Mouse (Mus musculus): ENCODE results near the gene Fibp. TPM values are rescaled to one million over a fixed set of nuclear protein-coding genes. Genes with fewer than 3 reads are reported as not detected.

Gene Fibp
- polyA plus RNA-seq, 1 experiment from 2014 or later: 25.9 TPM

DNA sequence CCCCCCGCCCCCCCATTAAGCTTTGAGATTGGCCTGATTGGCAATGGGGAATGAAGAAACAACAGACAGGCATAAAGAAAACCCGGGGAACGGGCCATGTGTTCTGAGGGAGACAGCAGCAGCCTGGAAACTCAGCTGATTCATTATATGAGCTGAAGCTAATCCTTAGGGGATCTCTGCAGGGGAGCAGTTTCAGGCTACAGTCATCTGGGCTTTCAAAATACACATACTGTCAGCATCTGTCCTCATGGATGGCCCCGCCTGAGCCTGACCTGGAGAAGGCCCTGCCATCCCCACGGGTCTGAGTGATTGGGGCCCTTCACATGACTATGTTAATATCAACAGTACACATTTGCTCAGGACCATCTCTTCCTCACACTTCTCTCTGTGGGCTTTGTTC, 11.4 kb downstream of the Fibp start:
- ATAC-seq (ENCODE audit: low read depth): no peak
- WGBS (ENCODE audit: insufficient replicate concordance): 50% methylated on average over 5 of the region's 5 CpGs
- Histone ChIP-seq H3K27me3 (ENCODE audit: control insufficient read depth, insufficient read depth, low read depth, low read length) (peaks cover 31% of the 10 kb centered on the region), H3K4me2 (ENCODE audit: low read depth, low read length) (no peak overlapping the region), H3K9me3 (replicated peaks; ENCODE audit: control insufficient read depth, low read length) (no peaks in the 10 kb centered on the region), H3K4me1 (ENCODE audit: control insufficient read depth, low read depth, low read length) (peaks cover 8% of the 10 kb centered on the region), H3K9ac (ENCODE audit: low read depth, low read length) (no peak overlapping the region), H3K4me3 (ENCODE audit: low read depth, low read length) (no peak overlapping the region), H3K27ac (ENCODE audit: low read length) (no peak overlapping the region), H3K36me3 (ENCODE audit: control insufficient read depth, insufficient read depth) (no peaks in the 10 kb centered on the region)

DNA sequence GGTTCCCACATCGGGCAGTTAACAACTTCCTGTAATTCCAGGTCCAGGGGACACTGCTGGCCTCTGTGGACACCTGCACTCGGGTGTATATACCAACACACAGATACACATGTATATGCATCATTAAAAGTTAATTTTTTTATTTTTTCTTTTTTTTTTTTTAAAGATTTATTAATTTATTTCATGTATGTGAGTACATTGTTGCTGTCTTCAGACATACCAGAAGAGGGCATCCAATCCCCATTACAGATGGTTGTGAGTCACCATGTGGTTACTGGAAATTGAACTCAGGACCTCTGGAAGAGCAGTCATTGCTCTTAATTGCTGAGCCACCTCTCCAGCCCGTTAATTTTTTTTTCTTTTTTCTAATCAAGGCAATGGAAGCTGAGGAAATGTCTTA, 12.4 kb downstream of the Fibp start:
- ATAC-seq (ENCODE audit: low read depth): no peak
- Histone ChIP-seq H3K9ac (ENCODE audit: low read depth, low read length) (no peak overlapping the region), H3K36me3 (ENCODE audit: control insufficient read depth, insufficient read depth) (no peaks in the 10 kb centered on the region), H3K4me3 (ENCODE audit: low read depth, low read length) (no peak overlapping the region), H3K27ac (ENCODE audit: low read length) (no peak overlapping the region), H3K27me3 (ENCODE audit: control insufficient read depth, insufficient read depth, low read depth, low read length) (peaks cover 31% of the 10 kb centered on the region), H3K4me1 (ENCODE audit: control insufficient read depth, low read depth, low read length) (peaks cover 8% of the 10 kb centered on the region), H3K4me2 (ENCODE audit: low read depth, low read length) (no peak overlapping the region), H3K9me3 (replicated peaks; ENCODE audit: control insufficient read depth, low read length) (no peaks in the 10 kb centered on the region)
- WGBS (ENCODE audit: insufficient replicate concordance): 60% methylated on average over 3 of the region's 3 CpGs

DNA sequence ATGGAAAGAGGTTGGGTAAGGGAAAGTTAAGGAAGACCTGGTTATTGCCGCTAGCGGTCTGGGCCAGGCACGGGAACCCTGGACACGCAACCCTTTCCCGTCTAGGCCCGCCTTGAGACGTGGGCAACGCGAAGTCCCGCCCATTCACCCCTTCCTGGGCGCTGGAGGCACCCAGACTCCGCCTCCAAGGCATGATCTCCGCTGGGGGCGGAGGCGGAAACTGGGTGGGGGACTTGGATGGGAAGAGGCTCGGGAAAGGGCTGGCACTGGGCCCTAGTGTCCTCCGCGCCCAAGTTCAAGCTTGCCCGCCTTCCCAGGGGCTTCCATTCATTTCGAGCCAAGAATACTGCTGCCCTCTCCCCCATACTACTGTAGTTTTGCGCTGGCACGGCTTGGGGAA, 13.3 kb downstream of the Fibp start, which contains the start of gene Efemp2:
Gene Efemp2 (plus strand): TSS at position 235 of the 400 bp plus-strand sequence.
- WGBS (ENCODE audit: insufficient replicate concordance): 5% methylated on average over 22 of the region's 22 CpGs
- Histone ChIP-seq H3K27me3 (ENCODE audit: control insufficient read depth, insufficient read depth, low read depth, low read length) (peaks cover 31% of the 10 kb centered on the region), H3K36me3 (ENCODE audit: control insufficient read depth, insufficient read depth) (no peaks in the 10 kb centered on the region), H3K9me3 (replicated peaks; ENCODE audit: control insufficient read depth, low read length) (no peaks in the 10 kb centered on the region), H3K4me1 (ENCODE audit: control insufficient read depth, low read depth, low read length) (peaks cover 8% of the 10 kb centered on the region), H3K27ac (ENCODE audit: low read length) (no peak within 1 kb of the TSS), H3K4me3 (ENCODE audit: low read depth, low read length) (peak within 1 kb of the TSS; percentile 54), H3K9ac (ENCODE audit: low read depth, low read length) (peak within 1 kb of the TSS; percentile 53), H3K4me2 (ENCODE audit: low read depth, low read length) (peak within 1 kb of the TSS; percentile 69)
- peak; percentile 63 for ATAC-seq (ENCODE audit: low read depth)

DNA sequence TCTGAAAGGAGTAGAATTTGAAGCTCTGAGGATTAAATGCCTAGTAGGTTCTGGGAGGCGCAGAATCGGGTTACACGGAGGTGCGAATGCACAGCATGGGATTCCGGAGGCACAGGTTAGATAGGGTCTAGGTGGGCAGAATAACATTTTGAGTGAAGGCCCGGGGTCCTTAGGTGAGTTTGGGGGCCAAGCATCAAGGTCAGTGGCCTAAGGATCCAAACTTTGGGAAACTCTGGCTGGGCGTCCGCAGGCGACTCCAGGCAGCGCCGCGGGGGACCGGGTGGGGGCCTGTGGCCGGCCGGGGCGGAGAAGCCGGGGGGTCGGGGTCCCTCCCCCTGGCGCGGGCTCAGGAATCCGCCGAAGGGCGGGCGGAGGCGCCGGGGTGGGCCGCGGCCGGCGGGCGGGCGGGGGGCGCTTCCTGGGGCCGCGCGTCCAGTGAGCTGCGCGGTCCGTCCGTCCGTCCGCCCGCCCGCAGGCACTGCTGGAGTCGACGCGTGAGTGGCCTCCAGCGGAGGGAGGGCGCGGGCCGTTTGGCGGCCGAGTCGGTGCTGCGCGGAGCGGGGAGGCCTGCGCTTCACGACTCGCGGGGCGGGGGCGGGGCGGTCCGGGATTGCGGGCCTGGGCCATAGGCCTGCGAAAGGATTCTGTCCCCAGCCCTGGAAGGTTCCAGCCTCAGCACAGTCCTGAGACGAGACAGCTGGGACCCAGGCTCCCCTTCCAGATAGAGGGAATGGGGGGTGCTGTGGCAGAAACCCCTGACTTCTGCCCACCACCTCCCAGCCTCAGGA, 14.1 kb downstream of the Fibp start:
- H3K27me3 ChIP-seq (ENCODE audit: control insufficient read depth, insufficient read depth, low read depth, low read length): peaks cover 31% of the 10 kb centered on the region
- ATAC-seq (ENCODE audit: low read depth): peak; percentile 42
- peak overlapping the region; percentile 54 for H3K4me3 ChIP-seq (ENCODE audit: low read depth, low read length)
- no peaks in the 10 kb centered on the region for H3K36me3 ChIP-seq (ENCODE audit: control insufficient read depth, insufficient read depth)
- H3K9ac ChIP-seq (ENCODE audit: low read depth, low read length): peak overlapping the region; percentile 53
- peaks cover 8% of the 10 kb centered on the region for H3K4me1 ChIP-seq (ENCODE audit: control insufficient read depth, low read depth, low read length)
- peak overlapping the region; percentile 69 for H3K4me2 ChIP-seq (ENCODE audit: low read depth, low read length)
- H3K27ac ChIP-seq (ENCODE audit: low read length): no peak overlapping the region
- no peaks in the 10 kb centered on the region for H3K9me3 ChIP-seq (replicated peaks; ENCODE audit: control insufficient read depth, low read length)
- WGBS (ENCODE audit: insufficient replicate concordance): 2% methylated on average over 57 of the region's 68 CpGs

DNA sequence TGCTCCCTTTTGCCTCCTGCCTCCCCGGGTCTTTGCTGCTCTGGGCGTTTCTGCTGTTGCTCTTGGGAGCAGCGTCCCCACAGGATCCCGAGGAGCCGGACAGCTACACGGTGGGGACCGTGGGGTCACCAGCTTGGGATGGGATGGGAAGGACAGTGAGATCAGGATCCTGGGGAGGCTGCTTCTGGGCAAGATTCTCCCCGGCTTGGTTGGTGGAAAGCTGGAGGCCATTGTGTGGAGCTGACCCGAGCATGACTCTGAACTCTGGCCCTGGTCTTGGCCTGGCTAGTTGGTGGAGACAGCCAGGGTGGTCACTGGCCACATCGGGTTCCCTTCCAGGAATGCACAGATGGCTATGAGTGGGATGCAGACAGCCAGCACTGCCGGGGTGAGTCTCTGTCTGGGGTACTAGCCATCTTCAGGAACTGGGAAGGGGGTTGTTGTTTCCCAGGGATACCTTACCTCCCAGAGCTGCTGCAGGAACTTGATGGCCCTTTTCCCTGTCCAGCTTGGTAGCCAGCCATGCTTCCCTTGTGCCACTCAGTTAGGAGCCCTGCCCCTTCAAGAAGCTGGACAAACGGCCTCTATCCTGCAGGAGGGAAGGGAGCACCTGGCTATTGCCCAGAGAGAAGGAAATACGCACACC, 14.8 kb downstream of the Fibp start:
- Histone ChIP-seq H3K27ac (ENCODE audit: low read length) (no peak overlapping the region), H3K4me3 (ENCODE audit: low read depth, low read length) (peak overlapping the region; percentile 54), H3K9me3 (replicated peaks; ENCODE audit: control insufficient read depth, low read length) (no peaks in the 10 kb centered on the region), H3K36me3 (ENCODE audit: control insufficient read depth, insufficient read depth) (no peaks in the 10 kb centered on the region), H3K9ac (ENCODE audit: low read depth, low read length) (peak overlapping the region; percentile 15; the same call in 1 of the 2 replicates), H3K4me1 (ENCODE audit: control insufficient read depth, low read depth, low read length) (peaks cover 8% of the 10 kb centered on the region), H3K27me3 (ENCODE audit: control insufficient read depth, insufficient read depth, low read depth, low read length) (peaks cover 31% of the 10 kb centered on the region), H3K4me2 (ENCODE audit: low read depth, low read length) (peak overlapping the region; percentile 69)
- ATAC-seq (ENCODE audit: low read depth): no peak; the same call in 1 of the 2 replicates
- WGBS (ENCODE audit: insufficient replicate concordance): 40% methylated on average over 13 of the region's 13 CpGs

DNA sequence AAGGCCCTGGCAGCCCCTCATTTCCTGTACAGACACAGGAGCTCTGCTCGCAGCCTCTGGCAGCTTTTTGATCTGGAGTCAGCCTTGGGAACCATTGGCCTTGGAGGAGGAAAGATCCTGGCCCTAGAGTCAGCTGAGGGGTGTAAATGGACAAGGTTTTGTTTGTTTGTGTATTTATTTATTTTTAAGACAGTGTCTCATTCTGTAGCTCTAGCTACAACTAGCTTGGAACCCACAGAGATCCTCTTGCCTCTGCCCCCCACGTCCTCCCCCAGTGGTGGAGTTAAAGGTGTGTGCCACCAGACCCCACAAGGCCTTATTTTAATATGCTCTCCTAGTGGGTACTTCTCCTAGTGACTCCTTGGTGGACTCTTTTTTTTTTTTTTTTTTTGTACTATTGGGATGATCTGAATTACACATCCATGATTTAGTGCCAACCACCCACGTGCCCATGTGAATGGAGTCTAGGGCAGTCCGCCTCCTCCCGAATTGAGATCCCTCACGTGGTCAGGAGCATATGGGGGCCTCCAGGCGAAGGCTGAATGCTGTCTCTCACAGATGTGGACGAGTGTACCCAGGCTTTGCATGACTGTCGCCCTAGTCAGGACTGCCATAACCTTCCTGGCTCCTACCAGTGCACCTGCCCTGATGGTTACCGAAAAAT, 16.7 kb downstream of the Fibp start:
- no peak overlapping the region for H3K4me2 ChIP-seq (ENCODE audit: low read depth, low read length)
- no peak overlapping the region for H3K4me3 ChIP-seq (ENCODE audit: low read depth, low read length)
- H3K9ac ChIP-seq (ENCODE audit: low read depth, low read length): no peak overlapping the region
- H3K36me3 ChIP-seq (ENCODE audit: control insufficient read depth, insufficient read depth): no peaks in the 10 kb centered on the region
- WGBS (ENCODE audit: insufficient replicate concordance): 65% methylated on average over 10 of the region's 10 CpGs
- H3K9me3 ChIP-seq (replicated peaks; ENCODE audit: control insufficient read depth, low read length): no peaks in the 10 kb centered on the region
- H3K4me1 ChIP-seq (ENCODE audit: control insufficient read depth, low read depth, low read length): peaks cover 8% of the 10 kb centered on the region
- H3K27ac ChIP-seq (ENCODE audit: low read length): no peak overlapping the region
- ATAC-seq (ENCODE audit: low read depth): no peak
- peaks cover 31% of the 10 kb centered on the region for H3K27me3 ChIP-seq (ENCODE audit: control insufficient read depth, insufficient read depth, low read depth, low read length)

DNA sequence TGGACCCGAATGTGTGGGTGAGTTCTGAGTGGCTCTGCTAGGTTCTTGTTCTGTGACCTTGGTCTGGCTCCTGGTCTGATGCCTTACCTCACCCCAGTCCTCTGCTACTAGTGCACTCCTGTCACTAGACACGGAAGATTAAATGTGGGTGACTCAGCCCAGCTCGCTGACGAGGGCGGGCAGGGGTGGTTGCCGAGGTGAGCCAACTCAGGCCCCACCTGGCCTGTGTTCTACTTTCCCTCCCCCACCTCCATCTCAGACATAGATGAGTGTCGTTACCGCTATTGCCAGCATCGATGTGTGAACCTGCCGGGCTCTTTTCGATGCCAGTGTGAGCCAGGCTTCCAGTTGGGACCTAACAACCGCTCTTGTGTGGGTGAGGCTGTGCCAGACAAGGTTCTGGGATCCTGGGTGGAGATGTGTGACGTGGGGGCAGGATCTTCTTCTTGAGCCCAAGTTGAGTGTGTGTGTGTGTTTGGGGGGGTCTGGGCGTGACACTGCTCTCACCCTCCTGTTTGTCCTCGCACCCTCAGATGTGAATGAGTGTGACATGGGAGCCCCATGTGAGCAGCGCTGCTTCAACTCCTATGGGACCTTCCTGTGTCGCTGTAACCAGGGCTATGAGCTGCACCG, 17.4 kb downstream of the Fibp start:
- no peaks in the 10 kb centered on the region for H3K36me3 ChIP-seq (ENCODE audit: control insufficient read depth, insufficient read depth)
- H3K27ac ChIP-seq (ENCODE audit: low read length): no peak overlapping the region
- H3K9me3 ChIP-seq (replicated peaks; ENCODE audit: control insufficient read depth, low read length): no peaks in the 10 kb centered on the region
- 75% methylated on average over 18 of the region's 18 CpGs for WGBS (ENCODE audit: insufficient replicate concordance)
- peaks cover 31% of the 10 kb centered on the region for H3K27me3 ChIP-seq (ENCODE audit: control insufficient read depth, insufficient read depth, low read depth, low read length)
- no peak overlapping the region for H3K9ac ChIP-seq (ENCODE audit: low read depth, low read length)
- peaks cover 8% of the 10 kb centered on the region for H3K4me1 ChIP-seq (ENCODE audit: control insufficient read depth, low read depth, low read length)
- no peak for ATAC-seq (ENCODE audit: low read depth)
- H3K4me2 ChIP-seq (ENCODE audit: low read depth, low read length): no peak overlapping the region
- H3K4me3 ChIP-seq (ENCODE audit: low read depth, low read length): no peak overlapping the region

DNA sequence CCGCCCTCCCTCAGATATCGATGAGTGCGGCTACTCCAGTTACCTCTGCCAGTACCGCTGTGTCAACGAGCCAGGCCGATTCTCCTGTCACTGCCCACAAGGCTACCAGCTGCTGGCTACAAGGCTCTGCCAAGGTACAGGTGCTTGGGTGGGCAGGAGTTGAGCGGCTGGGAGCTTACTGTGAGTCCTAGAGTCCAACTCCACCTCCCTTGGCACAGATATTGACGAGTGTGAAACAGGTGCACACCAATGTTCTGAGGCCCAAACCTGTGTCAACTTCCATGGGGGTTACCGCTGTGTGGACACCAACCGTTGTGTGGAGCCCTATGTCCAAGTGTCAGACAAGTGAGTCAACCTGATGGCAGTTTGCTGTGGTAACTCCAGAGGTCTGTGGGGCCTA, 19.6 kb downstream of the Fibp start:
- no peaks in the 10 kb centered on the region; the same call in 1 of the 2 replicates for H3K36me3 ChIP-seq (ENCODE audit: control insufficient read depth, insufficient read depth)
- H3K27ac ChIP-seq (ENCODE audit: low read length): no peak overlapping the region
- H3K4me2 ChIP-seq (ENCODE audit: low read depth, low read length): no peak overlapping the region
- no peak for ATAC-seq (ENCODE audit: low read depth)
- no peak overlapping the region for H3K9ac ChIP-seq (ENCODE audit: low read depth, low read length)
- peaks cover 11% of the 10 kb centered on the region for H3K27me3 ChIP-seq (ENCODE audit: control insufficient read depth, insufficient read depth, low read depth, low read length)
- no peak overlapping the region for H3K4me3 ChIP-seq (ENCODE audit: low read depth, low read length)
- no peaks in the 10 kb centered on the region for H3K4me1 ChIP-seq (ENCODE audit: control insufficient read depth, low read depth, low read length)
- 81% methylated on average over 10 of the region's 10 CpGs for WGBS (ENCODE audit: insufficient replicate concordance)
- no peaks in the 10 kb centered on the region for H3K9me3 ChIP-seq (replicated peaks; ENCODE audit: control insufficient read depth, low read length)

Data from liver, embryonic 16.5 days (tissue).